Mouse (Mus musculus): Measurements from ENCODE around the gene Cd79a. TPM values are rescaled to one million over a fixed set of nuclear protein-coding genes. Genes with fewer than 3 reads are reported as not detected.
A peak's percentile ranks its signal among the peaks of the same experiment; 100 is the strongest.

The Cd79a gene
- total RNA-seq, 2 experiments from 2014 or later = not detected

DNA sequence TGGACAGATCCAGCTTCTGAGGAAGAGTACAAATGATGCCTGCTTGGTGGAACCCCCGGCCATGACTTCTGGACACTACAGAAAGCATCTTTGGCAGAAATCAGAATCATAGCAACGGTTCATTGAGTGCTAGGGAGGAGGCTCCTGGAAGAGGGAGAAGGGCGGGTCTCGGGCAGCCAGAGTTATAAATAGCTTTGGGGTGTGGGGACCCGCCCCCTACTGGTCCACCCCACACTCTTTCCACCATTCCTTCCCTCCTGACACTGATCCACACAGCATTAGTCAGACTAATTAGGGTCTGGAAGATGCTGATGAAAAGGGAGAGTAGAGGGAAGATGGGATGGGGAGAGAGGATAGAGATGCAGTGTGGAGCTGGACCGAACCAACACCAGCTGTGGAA is 9.4 kb downstream of the Cd79a start:
- no peak for ATAC-seq (replicated peaks; ENCODE audit: poor library complexity, severe bottlenecking)

DNA sequence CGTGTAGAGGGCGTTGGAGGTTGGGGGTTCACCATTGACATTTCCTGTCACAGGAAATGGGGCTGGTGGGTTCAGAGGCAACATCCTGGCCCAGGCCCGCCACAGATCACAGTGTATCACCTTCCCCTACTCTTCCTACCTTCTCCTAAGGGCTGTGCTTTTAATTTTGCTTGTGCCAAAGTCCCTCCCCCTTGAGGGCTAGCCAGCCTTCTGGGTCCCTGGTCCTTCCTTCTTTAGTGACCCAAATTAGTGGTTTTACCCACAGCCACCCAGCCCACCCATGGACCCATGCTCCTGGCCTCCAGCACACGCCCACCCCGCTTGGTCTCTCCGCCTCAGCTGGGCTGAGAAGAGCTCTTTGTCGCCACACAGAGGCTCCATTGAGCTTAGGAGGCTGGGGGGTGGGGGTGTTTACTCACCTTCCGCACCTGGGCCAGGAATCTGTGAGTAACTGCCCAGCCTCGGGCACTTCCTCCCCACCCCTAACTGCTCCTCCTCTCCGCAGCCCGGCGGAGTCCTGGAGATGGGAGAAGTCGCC is 10.1 kb downstream of the Cd79a start:
- peak; percentile 6; the same call in 1 of the 2 replicates for ATAC-seq (replicated peaks; ENCODE audit: poor library complexity, severe bottlenecking)

DNA sequence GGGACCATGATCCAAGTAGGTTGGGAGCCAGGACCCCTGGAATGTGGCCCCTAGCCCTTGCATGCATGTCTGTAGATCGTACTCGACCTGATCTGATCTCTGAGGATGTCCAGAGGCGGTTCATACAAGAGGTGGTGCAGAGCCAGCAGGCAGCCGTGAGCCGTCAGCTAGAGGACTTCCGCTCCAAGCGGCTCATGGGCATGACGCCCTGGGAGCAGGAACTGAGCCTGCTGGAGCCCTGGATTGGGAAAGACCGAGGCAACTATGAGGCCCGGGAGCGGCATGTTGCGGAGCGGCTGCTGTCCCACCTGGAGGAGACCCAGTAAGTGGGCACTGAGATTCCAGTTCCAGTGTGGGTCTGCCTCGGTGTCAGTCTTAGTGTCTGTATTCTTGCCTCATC is 15.3 kb downstream of the Cd79a start:
- no peak for ATAC-seq (replicated peaks; ENCODE audit: poor library complexity, severe bottlenecking)

DNA sequence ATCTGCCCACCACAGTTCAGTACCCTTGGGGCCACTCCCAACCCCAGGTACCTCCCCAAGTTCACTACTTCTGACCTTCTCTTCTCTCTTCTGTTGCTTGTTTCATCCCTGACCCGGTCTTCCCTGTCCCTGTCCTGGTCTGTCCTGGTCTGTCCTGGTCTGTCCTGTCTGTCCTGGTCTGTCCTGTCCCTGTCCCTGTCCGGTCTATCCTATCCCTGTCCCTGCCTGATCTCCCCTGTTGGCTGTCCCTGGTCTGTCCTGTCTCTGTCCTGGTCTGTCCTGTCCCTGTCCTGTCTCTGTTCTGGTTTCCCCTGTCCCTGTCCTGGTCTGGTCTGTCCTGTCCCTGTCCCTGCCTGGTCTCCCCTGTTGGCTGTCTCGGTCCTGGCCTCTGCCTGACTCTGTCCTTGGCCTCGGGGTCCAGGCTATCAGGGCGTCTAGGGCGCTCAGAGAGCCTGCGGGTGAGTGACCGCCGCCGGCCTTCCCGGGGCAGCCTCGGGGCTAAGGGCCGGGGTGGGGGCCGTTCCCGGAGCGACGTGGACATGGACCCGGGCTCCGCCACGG is 21.7 kb downstream of the Cd79a start:
- no peak for ATAC-seq (replicated peaks; ENCODE audit: poor library complexity, severe bottlenecking)

DNA sequence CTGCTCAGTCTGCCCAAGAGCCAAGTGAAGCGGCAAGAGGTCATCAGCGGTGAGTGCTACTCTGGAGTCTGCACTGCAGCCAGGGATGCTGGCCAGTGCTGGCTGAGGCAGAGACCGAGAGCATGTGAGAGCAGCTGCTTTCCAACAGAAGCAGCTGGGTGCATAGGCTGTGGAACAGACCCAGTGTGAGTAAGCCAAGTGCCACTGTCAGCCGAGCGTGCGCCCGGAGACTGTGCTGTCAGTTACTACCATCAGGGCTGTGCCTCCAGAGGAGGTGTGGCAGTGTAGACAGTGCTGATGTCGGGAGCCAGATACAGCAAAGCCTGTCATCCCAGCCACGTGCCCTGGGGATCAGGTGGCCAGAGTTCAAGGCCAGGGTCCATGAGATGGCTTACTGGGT is 22.5 kb downstream of the Cd79a start:
- ATAC-seq (replicated peaks; ENCODE audit: poor library complexity, severe bottlenecking) = no peak

- 0 out of 2 replicates have a peak, but pooled peaks have one; percentile 13 for ATAC-seq (replicated peaks; ENCODE audit: poor library complexity, severe bottlenecking)
Observed at GRCm38 (mm10) chr7:24930475-24930874, 33.3 kb downstream of the Cd79a start.

GRCm38 (mm10) chr7:24931651-24932050 is 34.5 kb downstream of the Cd79a start:
- peak; percentile 9; the same call in 1 of the 2 replicates for ATAC-seq (replicated peaks; ENCODE audit: poor library complexity, severe bottlenecking)

DNA sequence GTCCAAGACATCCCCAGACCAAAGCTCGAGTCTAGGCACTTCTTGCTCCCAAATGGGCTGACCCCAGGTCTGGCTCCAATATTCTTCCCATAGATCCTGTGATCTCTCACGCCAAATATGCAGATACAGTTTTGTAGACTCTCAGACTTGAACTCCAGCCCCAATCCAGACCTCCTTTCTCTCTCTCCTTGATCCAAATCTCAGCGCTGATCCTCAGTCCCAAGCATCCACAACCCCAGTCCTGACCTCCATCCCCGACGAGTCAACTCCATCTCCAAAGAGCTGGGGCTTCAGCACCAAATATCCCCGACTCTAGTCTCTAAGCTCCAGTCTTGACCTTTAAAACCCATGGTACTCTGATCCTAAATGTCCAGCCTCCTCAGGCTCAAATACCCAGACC is 46.5 kb downstream of the Cd79a start:
- no peak for ATAC-seq (replicated peaks; ENCODE audit: poor library complexity, severe bottlenecking)

DNA sequence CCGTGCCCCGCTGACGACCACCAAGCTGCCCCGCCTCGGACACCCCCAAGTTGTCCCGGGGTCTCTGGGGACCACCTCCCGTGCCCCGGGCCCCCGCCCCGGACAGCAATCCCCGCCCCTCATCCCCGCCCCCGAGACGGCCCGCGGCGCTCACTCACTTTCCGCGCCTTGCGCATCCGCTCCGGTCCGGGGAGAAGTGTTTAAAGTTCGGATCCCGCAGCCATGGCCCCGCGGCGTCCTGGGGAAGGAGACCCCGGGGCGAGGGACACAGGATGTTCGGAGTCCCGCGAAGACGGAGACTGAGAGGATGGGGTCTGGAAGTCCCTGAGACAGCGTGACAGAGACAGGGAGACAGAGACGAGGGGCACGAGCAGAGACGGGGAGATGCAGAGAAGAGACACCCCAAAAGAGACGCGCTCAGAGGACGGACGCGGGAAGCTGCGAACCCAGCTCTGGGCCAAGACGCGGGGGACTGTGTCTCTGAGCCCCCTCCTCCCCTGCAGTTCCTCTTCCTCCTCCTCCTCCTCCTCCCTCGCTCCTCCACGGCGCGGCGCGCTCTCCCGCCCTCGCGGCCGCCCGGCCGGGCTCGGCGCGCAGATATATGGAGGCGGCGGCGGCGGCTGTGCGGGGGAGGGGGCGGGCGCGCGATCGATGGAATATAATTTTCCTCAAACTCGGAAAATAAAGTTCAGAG is 47.2 kb downstream of the Cd79a start, which contains the start of gene Gm4881:
Gm4881 (minus strand) TSS at position 238 of the 694 bp plus-strand sequence.
- ATAC-seq (replicated peaks; ENCODE audit: poor library complexity, severe bottlenecking) = no peak

- no peak for ATAC-seq (replicated peaks; ENCODE audit: poor library complexity, severe bottlenecking)
Observed at GRCm38 (mm10) chr7:24947316-24948048, 50.3 kb downstream of the Cd79a start.

DNA sequence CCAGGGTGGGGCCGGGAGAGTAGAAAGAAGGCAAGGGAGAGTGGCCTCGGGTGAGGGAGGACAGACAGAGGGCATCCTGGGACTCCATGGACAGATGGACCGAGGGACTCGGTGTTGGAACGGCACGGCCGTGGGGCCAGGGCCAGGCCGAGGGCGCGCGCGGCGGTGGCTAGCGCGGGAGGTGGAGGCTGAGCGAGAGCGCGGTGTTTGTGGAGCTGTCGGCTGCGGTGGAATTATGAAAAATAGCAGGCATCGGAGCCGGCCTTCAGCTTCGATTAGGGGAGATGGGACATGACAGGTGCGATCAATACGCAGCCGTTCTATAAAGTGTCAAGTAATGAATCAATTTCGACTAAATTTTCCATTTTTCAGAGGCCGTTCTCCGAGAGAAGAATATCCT is 51.6 kb downstream of the Cd79a start:
- ATAC-seq (replicated peaks; ENCODE audit: poor library complexity, severe bottlenecking) = no peak

- peak; percentile 65 for ATAC-seq (replicated peaks; ENCODE audit: poor library complexity, severe bottlenecking)
Observed at GRCm38 (mm10) chr7:24949958-24950623, 52.9 kb downstream of the Cd79a start.

Other genes with a start within 250 kb of the Cd79a start
- gene Tex101, start 220.7 kb upstream of the Cd79a start, total RNA-seq (2014; fragmentation: Nextera tagmentation) = not detected in 2 replicates
- gene Tex101, start 220.7 kb upstream of the Cd79a start, total RNA-seq (2017) = not detected in 2 replicates
- not detected in 2 replicates for gene BC049730, start 188.1 kb upstream of the Cd79a start, total RNA-seq (2014; fragmentation: Nextera tagmentation)
- not detected in 2 replicates for gene BC049730, start 188.1 kb upstream of the Cd79a start, total RNA-seq (2017)
- not detected in 2 replicates for gene Gm4763, start 170.5 kb upstream of the Cd79a start, total RNA-seq (2014; fragmentation: Nextera tagmentation)
- not detected in 2 replicates for gene Gm4763, start 170.5 kb upstream of the Cd79a start, total RNA-seq (2017)
- 0.43 and 1.3 TPM in 2 replicates for gene Cd177, start 137.1 kb upstream of the Cd79a start, total RNA-seq (2014; fragmentation: Nextera tagmentation)
- gene Cd177, start 137.1 kb upstream of the Cd79a start, total RNA-seq (2017) = 18.1 and 21.1 TPM in 2 replicates
- gene Ceacam10, start 120.2 kb upstream of the Cd79a start, total RNA-seq (2014; fragmentation: Nextera tagmentation) = not detected in 2 replicates
- 0.82 and 4.9 TPM in 2 replicates for gene Ceacam10, start 120.2 kb upstream of the Cd79a start, total RNA-seq (2017)
- gene Gm9844, start 35.2 kb upstream of the Cd79a start, total RNA-seq (2014; fragmentation: Nextera tagmentation) = 3.2 and 7.1 TPM in 2 replicates
- gene Gm9844, start 35.2 kb upstream of the Cd79a start, total RNA-seq (2017) = 3.6 and 12.8 TPM in 2 replicates
- gene Lypd4, start 27.4 kb upstream of the Cd79a start, total RNA-seq (2014; fragmentation: Nextera tagmentation) = not detected in 2 replicates
- not detected in 2 replicates for gene Lypd4, start 27.4 kb upstream of the Cd79a start, total RNA-seq (2017)
- not detected in 2 replicates for gene Dmrtc2, start 27.3 kb upstream of the Cd79a start, total RNA-seq (2014; fragmentation: Nextera tagmentation)
- gene Dmrtc2, start 27.3 kb upstream of the Cd79a start, total RNA-seq (2017) = not detected in 2 replicates
- gene Rps19, start 13.0 kb upstream of the Cd79a start, total RNA-seq (2014; fragmentation: Nextera tagmentation) = 4,360 and 4,453 TPM in 2 replicates
- 1,417 and 1,663 TPM in 2 replicates for gene Rps19, start 13.0 kb upstream of the Cd79a start, total RNA-seq (2017)
- gene Arhgef1, start 5.5 kb downstream of the Cd79a start, total RNA-seq (2014; fragmentation: Nextera tagmentation) = 81.5 and 141 TPM in 2 replicates
- gene Arhgef1, start 5.5 kb downstream of the Cd79a start, total RNA-seq (2017) = 36.5 and 50.2 TPM in 2 replicates
- gene Gm4881, start 47.1 kb downstream of the Cd79a start, total RNA-seq (2014; fragmentation: Nextera tagmentation) = not detected in 2 replicates
- not detected in 2 replicates for gene Gm4881, start 47.1 kb downstream of the Cd79a start, total RNA-seq (2017)
- gene Rabac1, start 75.4 kb downstream of the Cd79a start, total RNA-seq (2014; fragmentation: Nextera tagmentation) = 112 and 164 TPM in 2 replicates
- 118 and 121 TPM in 2 replicates for gene Rabac1, start 75.4 kb downstream of the Cd79a start, total RNA-seq (2017)
- gene Atp1a3, start 108.6 kb downstream of the Cd79a start, total RNA-seq (2014; fragmentation: Nextera tagmentation) = 34.6 and 53.7 TPM in 2 replicates
- gene Atp1a3, start 108.6 kb downstream of the Cd79a start, total RNA-seq (2017) = 24.4 and 34.1 TPM in 2 replicates
- gene Grik5, start 175.0 kb downstream of the Cd79a start, total RNA-seq (2014; fragmentation: Nextera tagmentation) = 5.0 and 9.4 TPM in 2 replicates
- gene Grik5, start 175.0 kb downstream of the Cd79a start, total RNA-seq (2017) = 0.72 and 1.8 TPM in 2 replicates
- gene Zfp574, start 175.2 kb downstream of the Cd79a start, total RNA-seq (2014; fragmentation: Nextera tagmentation) = 6.7 and 13.2 TPM in 2 replicates
- gene Zfp574, start 175.2 kb downstream of the Cd79a start, total RNA-seq (2017) = 5.6 and 6.5 TPM in 2 replicates